Mouse (Mus musculus) neural tube, embryonic 11.5 days (tissue): ENCODE results near the gene Gm20388. TPM values are rescaled to one million over a fixed set of nuclear protein-coding genes. Genes with fewer than 3 reads are reported as not detected.
"Not testable (repeated sequence)": the region's sequence is repeated elsewhere in the genome, so short reads cannot be mapped to it uniquely, and the experiment has no call there.

Source experiments
- ATAC-seq: fragments of 200-750 bp; cut with Nextera tagmentation; 2 replicates; pipeline ENCODE4 v1.8.0; 2017; ENCODE audit warnings: moderate number of reproducible peaks, mild to moderate bottlenecking, moderate TSS enrichment, moderate library complexity; ENCODE audit not compliant: insufficient read depth, low FRiP score, low TSS enrichment
- DNase-seq: peaks from one replicate; pipeline ENCODE4 v3.0.0-alpha.2; 2015; ENCODE audit warnings: low spot score
- H3K27ac ChIP-seq: fragments of 300-500 bp; sonication (generic); 2 replicates; pipeline ENCODE4 v1.5.1; 2014; ENCODE audit warnings: low read depth, mild to moderate bottlenecking, low read length
- H3K27me3 ChIP-seq: fragments of 300-500 bp; sonication (generic); 2 replicates; pipeline ENCODE4 v1.6.1; 2014; ENCODE audit warnings: mild to moderate bottlenecking, low read length, mixed read lengths; ENCODE audit not compliant: control insufficient read depth, insufficient read depth
- H3K36me3 ChIP-seq: fragments of 300-500 bp; sonication (generic); 2 replicates; pipeline ENCODE4 v1.6.1; 2014; ENCODE audit warnings: mild to moderate bottlenecking, low read length, moderate library complexity, mixed read lengths; ENCODE audit not compliant: control insufficient read depth, insufficient read depth
- H3K4me1 ChIP-seq: fragments of 300-500 bp; sonication (generic); 2 replicates; pipeline ENCODE4 v1.6.1; 2014; ENCODE audit warnings: low read length, mixed read lengths; ENCODE audit not compliant: control insufficient read depth, insufficient read depth
- H3K4me2 ChIP-seq: fragments of 300-500 bp; sonication (generic); 2 replicates; pipeline ENCODE4 v1.6.1; 2014; ENCODE audit warnings: low read depth, mild to moderate bottlenecking, moderate library complexity
- H3K4me3 ChIP-seq: fragments of 300-500 bp; sonication (generic); 2 replicates; pipeline ENCODE4 v1.5.1; 2014; ENCODE audit warnings: low read depth, low read length
- H3K9ac ChIP-seq: fragments of 300-500 bp; sonication (generic); 2 replicates; pipeline ENCODE4 v1.6.1; 2014; ENCODE audit warnings: mild to moderate bottlenecking, low read length
- H3K9me3 ChIP-seq: fragments of 300-500 bp; sonication (generic); 2 replicates; pipeline ENCODE4 v1.6.1; 2016; ENCODE audit warnings: low read length; ENCODE audit not compliant: control insufficient read depth
- WGBS: fragments of 180-500 bp; shearing (Covaris S2); extraction: QIAGEN DNeasy Blood & Tissue Kit; methylation state at CpG from one replicate; pipeline ENCODE4 v1.1.7; 2014; 5-methylcytosine and 5-hydroxymethylcytosine counted together
- polyA plus RNA-seq: library from polyadenylated mRNA; unstranded; fragments of >200 nt; fragmentation: Nextera tagmentation; extraction: Ambion mirVana; gene quantifications from 2 replicates; pipeline ENCODE4 v1.2.1, GENCODE M21; 2014

Gene Gm20388
- polyA plus RNA-seq, 1 experiment from 2014 or later, result not detected

DNA sequence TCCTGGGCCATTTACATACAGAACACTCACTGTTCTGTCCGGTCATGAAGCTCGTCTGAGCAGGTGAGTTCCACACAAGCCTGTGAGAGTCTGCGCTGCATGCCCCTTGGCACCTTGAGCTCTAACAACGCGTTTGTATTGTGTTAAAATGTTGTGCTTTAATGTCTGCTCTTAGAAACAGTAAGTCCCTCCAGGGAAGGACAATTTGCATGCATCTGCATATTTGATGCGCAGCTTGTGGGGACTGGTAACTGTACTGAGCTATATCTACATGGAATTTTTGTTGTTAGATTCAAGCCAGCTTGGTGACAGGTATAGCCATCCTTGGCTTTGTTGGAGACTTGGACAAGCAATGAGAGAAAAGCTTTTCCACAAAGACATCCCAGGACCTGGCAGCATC, 4265.5 kb downstream of the Gm20388 start:
- 88% methylated on average over 6 of the region's 6 CpGs for whole genome bisulfite sequencing
- Histone ChIP-seq H3K4me1 (no peaks in the 10 kb centered on the region), H3K9ac (no peak overlapping the region), H3K36me3 (no peaks in the 10 kb centered on the region), H3K4me3 (no peak overlapping the region), H3K27ac (no peak overlapping the region), H3K27me3 (no peaks in the 10 kb centered on the region), H3K4me2 (no peak overlapping the region), H3K9me3 (no peaks in the 10 kb centered on the region)
- ATAC-seq, result no peak
- DNase-seq, result no peak

GRCm38 (mm10) chr8:124177092-124177491, 4266.5 kb downstream of the Gm20388 start:
- not testable (repeated sequence) for H3K36me3 ChIP-seq, H3K27ac ChIP-seq, DNase-seq, ATAC-seq, H3K4me3 ChIP-seq, H3K4me2 ChIP-seq, H3K9me3 ChIP-seq, H3K27me3 ChIP-seq, H3K4me1 ChIP-seq, H3K9ac ChIP-seq
- 97% methylated on average over 1 of the region's 1 CpGs for WGBS

- no peaks in the 10 kb centered on the region for H3K27me3 ChIP-seq
- DNase-seq, result no peak
- H3K9me3 ChIP-seq, result no peaks in the 10 kb centered on the region
- H3K4me1 ChIP-seq, result no peaks in the 10 kb centered on the region
- no peaks in the 10 kb centered on the region for H3K36me3 ChIP-seq
- no peak for ATAC-seq
- no peak overlapping the region for H3K27ac ChIP-seq
- H3K4me3 ChIP-seq, result no peak overlapping the region
- no peak overlapping the region for H3K9ac ChIP-seq
- WGBS, result 81% methylated on average over 5 of the region's 5 CpGs
- H3K4me2 ChIP-seq, result no peak overlapping the region
These were observed 4270.2 kb downstream of the Gm20388 start for GRCm38 (mm10) chr8:124180681-124181445.

GRCm38 (mm10) chr8:124181751-124182150, 4271.1 kb downstream of the Gm20388 start:
- H3K4me3 ChIP-seq, result no peak overlapping the region
- no peaks in the 10 kb centered on the region for H3K9me3 ChIP-seq
- no peaks in the 10 kb centered on the region for H3K4me1 ChIP-seq
- ATAC-seq, result no peak
- H3K27me3 ChIP-seq, result no peaks in the 10 kb centered on the region
- H3K4me2 ChIP-seq, result no peak overlapping the region
- H3K27ac ChIP-seq, result no peak overlapping the region
- WGBS, result 81% methylated on average over 5 of the region's 5 CpGs
- no peak for DNase-seq
- no peaks in the 10 kb centered on the region for H3K36me3 ChIP-seq
- no peak overlapping the region for H3K9ac ChIP-seq

DNA sequence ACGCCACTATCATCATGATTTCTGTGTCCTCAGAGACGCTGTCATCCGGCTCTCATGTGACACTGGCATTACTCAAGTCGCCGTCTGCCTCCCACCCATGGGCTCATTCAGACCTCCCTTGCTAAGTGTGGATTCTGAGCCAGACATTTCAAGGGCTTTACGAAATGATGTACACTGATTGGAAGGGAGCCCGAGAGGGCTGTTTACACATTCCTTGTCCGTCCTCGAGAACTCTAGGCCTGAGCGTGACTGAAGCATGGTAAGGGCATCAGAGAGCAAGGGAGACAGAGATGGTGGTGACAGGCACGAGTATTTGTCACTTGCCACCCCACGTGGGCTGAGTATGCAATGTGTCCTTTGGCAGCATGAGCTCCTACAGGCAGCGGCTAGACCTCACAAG, 4271.6 kb downstream of the Gm20388 start:
- ATAC-seq, result no peak

DNA sequence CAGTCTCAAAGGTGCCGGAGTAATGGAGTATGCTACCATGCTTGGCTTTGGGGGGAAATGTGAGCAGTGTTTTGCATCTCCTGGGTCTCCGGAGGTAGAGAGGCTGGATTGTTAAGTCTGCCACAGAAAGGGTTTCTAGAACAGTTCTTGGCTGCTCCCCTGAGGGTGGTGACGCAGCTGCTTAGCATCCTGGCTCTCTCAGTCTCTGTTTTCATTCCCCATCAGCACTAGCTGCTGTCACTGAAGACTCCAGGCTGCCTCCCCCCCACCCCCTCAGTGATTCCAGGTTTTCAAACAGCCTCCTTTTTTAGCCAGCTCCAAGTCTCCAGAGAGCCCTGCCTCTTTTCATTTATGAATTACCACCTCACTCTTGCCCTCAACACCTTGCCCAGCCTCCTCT, 4273.4 kb downstream of the Gm20388 start:
- H3K9ac ChIP-seq, result no peak overlapping the region
- ATAC-seq (no peak), DNase-seq (no peak)
- no peak overlapping the region for H3K4me2 ChIP-seq
- no peaks in the 10 kb centered on the region for H3K27me3 ChIP-seq
- 80% methylated on average over 3 of the region's 3 CpGs for WGBS
- H3K4me3 ChIP-seq, result no peak overlapping the region
- no peaks in the 10 kb centered on the region for H3K4me1 ChIP-seq
- no peaks in the 10 kb centered on the region for H3K36me3 ChIP-seq
- no peaks in the 10 kb centered on the region for H3K9me3 ChIP-seq
- H3K27ac ChIP-seq, result no peak overlapping the region

More for the DNA sequence above, 4271.6 kb downstream of the Gm20388 start:
- Histone ChIP-seq H3K36me3 (no peaks in the 10 kb centered on the region), H3K9ac (no peak overlapping the region; the same call in 1 of the 2 replicates), H3K27ac (no peak overlapping the region), H3K9me3 (no peaks in the 10 kb centered on the region), H3K4me3 (no peak overlapping the region), H3K4me2 (no peak overlapping the region), H3K4me1 (no peaks in the 10 kb centered on the region), H3K27me3 (no peaks in the 10 kb centered on the region)
- 77% methylated on average over 13 of the region's 13 CpGs for WGBS
- no peak for DNase-seq

GRCm38 (mm10) chr8:124184507-124184906, 4273.9 kb downstream of the Gm20388 start:
- DNase-seq (no peak), ATAC-seq (no peak)
- H3K27me3 ChIP-seq, result no peaks in the 10 kb centered on the region
- 62% methylated on average over 2 of the region's 2 CpGs for WGBS
- no peaks in the 10 kb centered on the region for H3K36me3 ChIP-seq
- H3K4me2 ChIP-seq, result no peak overlapping the region
- H3K4me1 ChIP-seq, result no peaks in the 10 kb centered on the region
- no peak overlapping the region for H3K27ac ChIP-seq
- no peaks in the 10 kb centered on the region for H3K9me3 ChIP-seq
- H3K9ac ChIP-seq, result no peak overlapping the region
- H3K4me3 ChIP-seq, result no peak overlapping the region

DNA sequence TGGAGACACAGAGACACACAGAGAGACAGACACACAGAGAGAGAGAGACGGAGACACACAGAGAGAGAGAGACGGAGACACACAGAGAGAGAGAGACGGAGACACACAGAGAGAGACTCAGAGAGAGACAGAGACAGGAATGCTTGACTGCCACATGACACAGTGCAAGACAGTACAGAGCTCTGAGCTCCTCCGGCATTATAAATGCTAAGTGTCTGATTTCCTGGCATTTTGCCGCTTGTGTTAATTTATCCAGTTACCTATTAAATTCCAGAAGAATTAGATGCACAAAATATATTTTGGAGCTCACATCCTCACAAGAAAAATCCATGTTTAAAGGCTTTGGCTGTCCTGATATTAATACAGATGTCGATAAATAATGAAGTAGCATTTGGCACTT, 4274.4 kb downstream of the Gm20388 start:
- WGBS, result 93% methylated on average over 6 of the region's 6 CpGs
- DNase-seq, result no peak
- no peak overlapping the region for H3K27ac ChIP-seq
- ATAC-seq, result no peak
- no peaks in the 10 kb centered on the region for H3K27me3 ChIP-seq
- H3K9me3 ChIP-seq, result no peaks in the 10 kb centered on the region
- H3K4me3 ChIP-seq, result no peak overlapping the region
- H3K9ac ChIP-seq, result no peak overlapping the region
- H3K36me3 ChIP-seq, result no peaks in the 10 kb centered on the region
- no peak overlapping the region for H3K4me2 ChIP-seq
- H3K4me1 ChIP-seq, result no peaks in the 10 kb centered on the region

DNA sequence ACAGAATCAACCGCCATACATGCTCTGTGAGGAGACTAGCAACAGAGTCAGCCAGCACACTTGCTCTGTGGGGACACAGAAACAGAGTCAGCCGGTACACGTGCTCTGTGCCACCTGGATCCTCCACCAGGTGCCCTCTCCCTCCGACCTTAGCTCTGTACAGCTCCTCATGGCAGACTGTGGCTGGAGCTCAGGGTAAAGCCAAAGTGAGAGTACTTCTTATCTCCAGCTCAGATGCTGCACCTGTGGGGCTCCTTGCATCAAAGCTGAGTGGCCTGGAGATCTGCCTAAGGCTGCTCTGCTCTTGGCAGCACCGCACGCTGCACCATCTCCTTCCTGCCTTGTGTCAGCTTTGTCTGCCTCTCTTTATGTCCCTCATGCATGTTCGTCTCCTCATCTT, 4279.7 kb downstream of the Gm20388 start:
- Histone ChIP-seq H3K9me3 (no peaks in the 10 kb centered on the region), H3K4me3 (no peak overlapping the region), H3K27ac (no peak overlapping the region), H3K27me3 (no peaks in the 10 kb centered on the region), H3K4me1 (no peaks in the 10 kb centered on the region), H3K9ac (no peak overlapping the region), H3K4me2 (no peak overlapping the region), H3K36me3 (no peaks in the 10 kb centered on the region)
- WGBS, result 85% methylated on average over 7 of the region's 7 CpGs
- no peak for DNase-seq
- no peak for ATAC-seq
